Mouse (Mus musculus): ENCODE data around the gene Rps21. TPM values are rescaled to one million over a fixed set of nuclear protein-coding genes. Genes with fewer than 3 reads are reported as not detected.
"Not testable (repeated sequence)": the region's sequence is repeated elsewhere in the genome, so short reads cannot be mapped to it uniquely, and the experiment has no call there.

Gene Rps21
- total RNA-seq, 2 experiments from 2014 or later, result 545 to 616 TPM

DNA sequence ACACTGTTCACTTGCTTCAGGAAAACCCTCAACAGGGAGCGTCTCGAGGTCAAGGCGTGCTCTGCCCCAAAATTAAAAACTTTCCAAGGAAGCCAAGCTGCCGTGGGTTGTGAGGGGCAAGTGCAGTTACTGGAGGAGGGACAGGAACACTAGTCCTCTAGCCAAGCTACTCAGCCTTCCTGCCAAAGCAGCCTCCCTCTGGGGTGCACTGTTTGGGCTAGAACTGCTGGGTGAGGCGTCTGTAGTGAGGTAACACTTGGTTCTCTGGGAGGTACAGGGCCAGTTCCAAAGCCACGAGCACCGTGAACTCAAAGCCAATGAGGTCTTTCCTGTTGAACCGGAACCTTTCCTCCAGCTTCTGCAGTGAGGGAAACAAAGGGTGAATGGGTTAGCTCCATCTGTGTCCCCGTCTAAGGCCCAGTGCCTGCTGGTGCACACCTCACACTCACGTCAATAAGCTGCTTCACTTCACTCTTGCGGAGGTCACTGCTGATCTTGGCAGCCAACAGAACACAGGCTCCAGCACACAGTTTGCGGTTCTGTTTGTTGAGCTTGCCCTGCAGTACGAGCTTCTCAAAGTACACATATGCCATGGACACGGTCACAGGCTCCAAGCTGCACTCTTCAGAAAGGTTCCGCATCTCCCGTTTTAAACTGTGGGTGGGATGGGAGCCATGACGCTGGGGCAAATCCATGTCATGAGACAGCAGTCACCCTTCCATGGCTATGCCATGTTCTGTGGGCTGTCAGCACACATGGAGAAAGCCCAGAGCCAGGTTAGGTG is 2.8 kb downstream of the Rps21 start:
- DNase-seq, result not testable (repeated sequence)

DNA sequence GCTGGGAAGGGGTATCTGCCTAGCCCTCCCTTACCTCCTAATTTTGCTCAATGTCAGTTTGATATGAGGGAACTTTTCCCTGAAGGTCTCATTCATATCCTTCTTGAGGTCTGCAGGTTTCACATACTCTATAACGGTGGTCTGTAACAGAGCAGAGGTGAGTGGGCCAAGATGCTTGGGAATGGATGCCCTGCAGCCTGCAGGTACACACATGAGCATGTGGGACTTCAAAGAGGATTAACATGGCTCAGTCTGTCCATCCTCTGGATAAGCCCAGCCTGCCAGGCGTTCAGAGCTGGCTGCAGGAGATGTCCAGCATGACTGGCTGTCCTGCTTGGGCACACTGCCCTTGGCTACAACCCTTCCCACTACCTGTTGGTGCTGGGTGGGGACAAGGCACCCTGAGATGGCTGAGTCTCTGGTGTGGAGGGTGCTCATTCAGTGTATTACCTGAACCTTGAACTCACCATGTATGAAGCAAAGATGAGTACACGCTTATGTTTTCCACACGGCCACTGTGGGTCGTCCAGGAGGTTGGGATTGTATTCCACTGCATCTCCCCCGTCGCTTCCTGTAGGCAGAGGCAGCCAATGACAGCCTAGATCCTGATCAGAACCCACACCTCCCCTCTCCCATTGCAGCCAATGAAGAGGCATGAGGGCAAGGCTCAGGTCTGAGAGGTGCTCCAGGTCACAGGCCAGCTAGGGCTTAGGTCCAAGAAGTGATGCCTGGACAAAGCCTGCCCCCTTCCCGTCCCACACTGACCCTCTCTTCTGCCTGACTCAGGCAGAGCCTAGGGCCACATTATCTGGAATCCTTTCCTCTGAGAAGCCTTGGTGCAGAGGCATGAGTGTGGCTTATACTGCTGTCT is 3.7 kb downstream of the Rps21 start:
- DNase-seq, result no peak

GRCm38 (mm10) chr2:180261901-180262300 is 4.7 kb downstream of the Rps21 start:
- DNase-seq, result no peak

GRCm38 (mm10) chr2:180262441-180262840 is 5.3 kb downstream of the Rps21 start:
- DNase-seq, result no peak

DNA sequence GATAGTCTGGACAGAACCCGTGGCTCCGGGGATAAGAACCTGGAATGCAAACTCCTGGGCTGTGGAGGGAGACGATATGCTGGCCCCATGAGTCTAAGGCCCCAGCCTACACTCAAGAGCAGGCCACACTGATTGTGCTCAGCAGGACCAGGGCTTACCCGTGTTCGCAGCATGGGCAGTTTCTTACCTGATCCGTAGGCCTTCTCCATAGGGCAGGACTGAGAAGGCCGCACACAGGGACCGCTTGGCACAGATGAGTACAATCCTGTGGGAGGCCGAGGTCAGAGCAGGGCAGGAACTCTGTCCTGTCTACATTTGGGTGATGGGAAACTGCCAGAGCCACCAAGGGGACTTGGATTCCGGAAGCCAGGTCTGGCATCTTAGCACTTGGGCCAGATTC is 5.7 kb downstream of the Rps21 start:
- DNase-seq, result no peak

GRCm38 (mm10) chr2:180267955-180268354 is 10.8 kb downstream of the Rps21 start:
- no peak for DNase-seq

- no peak for DNase-seq
Measured at GRCm38 (mm10) chr2:180269329-180269728, 12.2 kb downstream of the Rps21 start.

- no peak for DNase-seq
Measured at GRCm38 (mm10) chr2:180270537-180271255, 13.5 kb downstream of the Rps21 start.

DNA sequence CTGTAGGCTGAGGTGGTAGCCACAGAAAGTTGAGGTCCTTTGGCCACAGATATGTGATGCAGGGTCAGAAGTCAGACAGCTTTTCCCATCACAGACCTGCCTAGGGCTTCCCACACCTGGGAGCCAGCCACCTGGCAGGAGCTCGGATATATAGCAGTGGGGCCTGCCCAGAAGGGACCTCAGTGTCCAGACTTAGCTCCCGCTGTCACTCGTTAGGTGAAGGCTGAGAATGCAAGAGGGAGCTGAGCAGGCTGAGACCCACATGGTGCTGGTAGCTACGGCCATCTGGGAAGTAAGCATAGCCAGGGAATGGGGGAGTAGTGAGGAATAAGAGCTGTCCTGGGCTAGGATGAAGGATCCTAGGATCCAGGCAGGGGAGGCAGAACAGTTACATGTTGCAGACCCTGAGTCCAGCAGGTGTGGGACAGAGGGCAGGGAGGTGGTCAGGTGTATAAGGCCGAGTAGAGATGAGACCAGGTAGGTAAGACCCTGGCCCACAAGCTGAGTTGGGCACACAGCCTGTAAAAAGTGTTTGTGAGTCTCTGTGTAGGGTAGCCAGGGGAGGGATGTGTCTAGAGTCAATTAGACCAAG is 14.7 kb downstream of the Rps21 start:
- no peak for DNase-seq

GRCm38 (mm10) chr2:180272884-180273321 is 15.7 kb downstream of the Rps21 start:
- DNase-seq, result no peak

GRCm38 (mm10) chr2:180273394-180274244 is 16.4 kb downstream of the Rps21 start, which contains the start of gene Cables2:
Gene Cables2, minus strand, starts transcription at chr2:180273496.
- peak; percentile 89 for DNase-seq

- no peak for DNase-seq
Measured at GRCm38 (mm10) chr2:180274523-180274922, 17.3 kb downstream of the Rps21 start.

DNA sequence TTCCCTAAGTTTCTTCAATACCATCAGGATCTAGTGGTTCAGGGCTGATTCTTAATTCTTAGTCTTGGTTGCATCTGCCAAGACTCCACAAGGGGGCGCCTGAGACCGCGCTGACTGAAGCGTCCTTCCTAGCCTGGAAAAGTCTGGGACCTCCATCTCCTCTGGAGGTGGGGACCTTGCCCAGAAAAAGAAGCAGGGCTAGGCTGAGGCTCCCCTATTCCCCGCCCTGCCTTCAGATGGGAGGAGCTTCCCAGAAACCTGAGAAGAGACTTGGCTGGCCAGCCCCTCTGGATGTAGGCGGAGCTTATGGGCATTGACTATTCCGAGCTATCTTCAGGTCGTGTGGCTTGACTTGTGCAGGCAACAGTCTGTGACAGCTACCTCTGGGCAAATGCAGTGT is 18.7 kb downstream of the Rps21 start:
- DNase-seq, result peak; percentile 87

- DNase-seq, result no peak
Measured at GRCm38 (mm10) chr2:180276385-180276784, 19.2 kb downstream of the Rps21 start.

- no peak for DNase-seq
Measured at GRCm38 (mm10) chr2:180276851-180277259, 19.7 kb downstream of the Rps21 start.

DNA sequence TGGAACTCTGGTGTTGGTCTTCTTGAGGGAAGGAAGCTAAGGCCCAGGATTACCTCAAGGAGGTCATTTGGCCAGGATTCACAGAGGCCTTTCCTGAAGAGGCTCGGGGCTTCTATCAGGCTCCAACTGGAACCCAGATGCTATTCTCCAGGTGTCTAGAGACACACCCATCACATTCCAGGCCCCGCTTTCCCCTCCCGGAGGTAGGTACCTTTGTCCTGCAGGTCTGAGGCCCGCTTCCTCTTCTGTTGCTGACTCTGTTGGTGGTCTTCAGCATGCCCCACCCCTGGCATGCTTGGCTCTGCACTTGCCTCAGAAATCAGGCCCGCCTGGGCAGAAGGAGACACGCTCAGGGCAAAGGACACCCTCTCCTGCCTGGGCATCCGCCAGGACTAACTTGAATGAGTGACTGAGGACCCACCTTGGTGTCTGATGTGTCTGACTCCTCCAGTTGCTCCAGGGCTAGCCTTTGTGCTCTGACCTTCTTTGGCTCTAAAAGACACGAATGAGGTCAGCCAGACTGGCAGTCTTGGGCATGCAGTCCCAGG is 20.7 kb downstream of the Rps21 start:
- no peak for DNase-seq

DNA sequence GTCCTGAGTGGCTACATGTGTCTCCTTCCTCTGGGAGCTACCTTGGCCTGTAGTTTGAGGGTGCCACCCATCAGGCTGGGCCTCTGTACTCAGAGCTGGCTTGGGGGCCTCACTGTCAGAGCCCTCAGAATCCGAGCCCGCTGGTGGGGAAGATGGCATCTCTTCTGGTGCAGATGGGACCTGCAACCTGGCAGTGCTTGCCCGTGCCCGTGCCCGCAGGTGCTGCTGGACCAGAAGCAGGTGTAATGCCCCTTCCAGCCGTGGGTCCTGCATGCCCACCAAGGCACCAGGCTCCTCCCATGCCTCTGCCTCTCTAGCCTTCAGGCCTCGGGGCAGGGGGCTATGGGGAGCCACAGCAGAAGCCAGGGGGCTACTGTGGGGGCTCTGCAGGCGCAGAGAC is 22.1 kb downstream of the Rps21 start:
- no peak for DNase-seq

DNA sequence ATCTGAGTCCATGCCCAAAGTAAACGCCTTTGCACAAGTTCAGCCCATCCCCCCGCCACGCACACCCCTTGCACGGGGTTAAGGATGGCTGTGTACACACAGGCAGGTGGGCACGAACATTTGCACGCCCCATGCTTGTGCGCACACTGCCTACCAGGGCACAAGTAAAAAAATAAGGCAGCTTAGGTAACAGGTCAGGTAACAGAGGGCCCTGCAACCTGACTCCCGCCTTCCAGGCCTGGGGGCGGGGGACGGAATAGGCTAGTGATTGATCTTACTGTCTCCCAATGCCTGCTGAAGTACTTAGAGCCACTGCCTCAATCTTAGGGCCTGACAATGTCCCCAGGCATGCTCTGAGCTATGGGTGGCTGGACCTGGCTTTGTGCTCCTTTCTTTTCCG is 31.8 kb downstream of the Rps21 start:
- DNase-seq, result no peak

DNA sequence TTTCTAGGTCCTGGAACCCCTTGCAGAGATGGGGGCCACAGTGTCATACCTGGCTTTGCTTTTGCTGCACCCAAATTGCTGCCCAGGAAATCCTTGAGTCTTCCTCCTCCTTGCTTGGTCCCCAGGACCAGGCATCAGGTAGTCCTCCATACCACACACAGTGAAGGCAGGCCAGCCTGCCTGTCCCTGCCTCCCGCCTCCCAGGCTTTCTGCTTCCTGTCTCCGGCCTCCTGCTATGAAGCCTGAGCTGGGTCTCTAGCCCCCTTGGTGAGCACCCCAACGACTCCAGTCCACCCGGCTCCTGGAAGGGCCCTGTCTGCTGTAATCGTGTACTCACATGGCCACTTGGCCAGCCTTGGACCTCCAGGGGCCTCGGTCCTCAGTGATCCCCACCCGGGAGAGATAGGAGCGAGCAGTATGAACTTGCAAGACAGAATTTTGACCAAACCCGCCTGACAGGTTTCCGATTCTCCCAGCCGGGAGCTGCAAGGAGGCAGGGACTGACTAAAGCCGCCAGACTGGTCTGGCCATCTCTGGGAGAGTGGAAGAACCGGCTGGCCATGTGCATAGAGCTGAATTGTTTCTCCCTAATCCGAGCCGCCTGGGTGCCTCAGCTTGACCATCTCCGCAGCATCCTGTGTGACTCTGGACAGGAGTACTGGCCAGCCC is 32.4 kb downstream of the Rps21 start, which contains the start of gene Rbbp8nl:
Gene Rbbp8nl (minus strand): TSS at position 440 of the 669 bp plus-strand sequence.
- DNase-seq, result no peak

DNA sequence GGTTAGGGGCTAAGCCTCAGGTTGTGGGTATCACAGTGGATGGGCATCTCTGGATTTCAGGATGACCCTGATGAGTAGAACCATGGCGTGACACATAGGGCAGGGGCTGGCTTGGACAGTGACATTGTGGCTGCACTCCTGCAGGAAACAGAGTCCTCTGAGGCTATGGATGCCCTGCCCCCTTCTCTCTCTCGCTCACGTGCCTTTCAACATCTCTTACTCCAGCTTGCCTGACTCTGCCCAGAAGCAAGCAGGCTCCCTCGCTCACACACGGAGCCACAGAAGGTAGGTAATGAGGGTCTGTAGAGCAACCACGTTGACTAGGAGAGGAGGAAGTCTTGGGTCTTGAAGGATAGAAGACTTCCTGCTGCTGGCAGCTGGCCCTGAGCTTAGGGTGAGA is 33.3 kb downstream of the Rps21 start:
- no peak for DNase-seq

Measured in gastrocnemius, postnatal 10 days (tissue).